Mouse (Mus musculus) olfactory bulb, adult 2 months (tissue): ENCODE measurements around the gene Klhl29.

Experiments used
- CTCF ChIP-seq: fragments of 200-500 bp; IDR thresholded peaks from 2 replicates; pipeline ENCODE4 v1.5.1; 2012; ENCODE audit warnings: low read depth, mild to moderate bottlenecking, low read length, moderate library complexity; ENCODE audit not compliant: insufficient read depth
- POLR2A ChIP-seq: fragments of 200-500 bp; IDR thresholded peaks from 2 replicates; pipeline ENCODE4 v1.6.1; 2012; ENCODE audit warnings: mild to moderate bottlenecking, low read depth, low read length, moderate library complexity; ENCODE audit not compliant: insufficient read depth

DNA sequence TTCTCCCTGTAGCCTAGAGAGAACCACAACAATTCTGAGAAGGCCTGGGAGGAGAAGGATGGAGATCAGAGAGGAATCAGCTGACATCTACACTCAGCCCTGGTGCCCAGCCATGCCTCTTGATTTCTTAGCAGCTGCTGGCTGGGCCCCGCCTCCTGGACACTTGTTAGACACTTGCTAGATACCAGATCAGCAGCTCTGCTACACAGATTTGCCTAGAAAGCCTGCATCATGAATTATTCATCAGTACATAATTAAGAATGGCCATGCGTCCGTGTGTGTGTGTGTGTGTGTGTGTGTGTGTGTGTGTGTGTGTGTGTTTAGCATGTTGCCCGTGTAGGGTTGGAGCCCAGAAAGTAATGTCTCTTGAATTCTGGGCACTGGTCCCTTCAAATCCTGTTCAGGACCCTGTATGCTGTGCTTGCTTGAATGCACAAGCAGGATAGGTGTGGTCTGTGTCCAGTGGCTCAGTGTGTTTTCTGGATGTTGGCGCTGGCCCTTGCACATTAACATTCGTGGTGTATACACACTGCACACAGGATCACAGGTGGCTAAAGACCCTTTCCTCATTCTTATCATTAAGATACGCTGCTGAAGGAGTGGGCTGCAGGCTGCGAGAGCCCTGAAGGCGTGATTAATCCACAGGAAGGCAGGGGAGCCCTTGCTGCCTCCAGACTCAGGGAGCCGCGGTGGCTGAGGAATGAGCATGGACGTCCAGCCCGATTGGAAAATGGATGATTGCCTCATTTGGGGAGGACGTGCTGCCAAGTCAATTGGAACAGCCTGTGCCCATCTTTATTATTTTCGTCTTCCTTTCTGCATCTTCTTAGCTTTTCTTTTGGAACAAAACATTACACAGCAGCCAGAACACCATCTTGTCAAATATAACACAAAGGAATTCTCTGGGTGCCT lies 159.4 kb downstream of the Klhl29 start:
- TF ChIP-seq CTCF = no peak
- TF ChIP-seq POLR2A = no peak
